Mouse (Mus musculus) embryonic facial prominence, embryonic 14.5 days (tissue): ENCODE results near the gene Stk11. TPM values are rescaled to one million over a fixed set of nuclear protein-coding genes. Genes with fewer than 3 reads are reported as not detected.

Experiments
- ATAC-seq: fragments of 200-750 bp; cut with Nextera tagmentation; 2 replicates; pipeline ENCODE4 v1.8.0; 2017; ENCODE audit warnings: low read depth, moderate number of reproducible peaks, moderate TSS enrichment
- DNase-seq: peaks from one replicate; pipeline ENCODE4 v3.0.0-alpha.2; 2015; ENCODE audit warnings: low spot score
- H3K27ac ChIP-seq: fragments of 300-500 bp; sonication (generic); replicated peaks from 2 replicates; pipeline ENCODE4 v1.5.1; 2014; ENCODE audit warnings: low read depth, mild to moderate bottlenecking, low read length, moderate library complexity
- H3K27me3 ChIP-seq: fragments of 300-500 bp; sonication (generic); replicated peaks from 2 replicates; pipeline ENCODE4 v1.6.1; 2014; ENCODE audit warnings: low read length; ENCODE audit not compliant: control insufficient read depth, insufficient read depth
- H3K36me3 ChIP-seq: fragments of 300-500 bp; sonication (generic); 2 replicates; pipeline ENCODE4 v1.6.1; 2014; ENCODE audit warnings: low read length, mixed read lengths; ENCODE audit not compliant: control insufficient read depth, insufficient read depth
- H3K4me1 ChIP-seq: fragments of 300-500 bp; sonication (generic); 2 replicates; pipeline ENCODE4 v1.6.1; 2014; ENCODE audit warnings: antibody characterized with exemption, low read length; ENCODE audit not compliant: control insufficient read depth, insufficient read depth
- H3K4me2 ChIP-seq: fragments of 300-500 bp; sonication (generic); 2 replicates; pipeline ENCODE4 v1.6.1; 2014; ENCODE audit warnings: low read depth, mild to moderate bottlenecking, low read length, moderate library complexity, mixed read lengths
- H3K4me3 ChIP-seq: fragments of 300-500 bp; sonication (generic); 2 replicates; pipeline ENCODE4 v1.5.1; 2014; ENCODE audit warnings: low read depth, mild to moderate bottlenecking, low read length
- H3K9ac ChIP-seq: fragments of 300-500 bp; sonication (generic); 2 replicates; pipeline ENCODE4 v1.6.1; 2014; ENCODE audit warnings: low read depth, mild to moderate bottlenecking, low read length, moderate library complexity, mixed read lengths
- H3K9me3 ChIP-seq: fragments of 300-500 bp; sonication (generic); 2 replicates; pipeline ENCODE4 v1.6.1; 2016; ENCODE audit warnings: low read length; ENCODE audit not compliant: control insufficient read depth
- WGBS: fragments of 180-500 bp; shearing (Covaris S2); extraction: QIAGEN DNeasy Blood & Tissue Kit; methylation state at CpG from one replicate; pipeline ENCODE4 v1.1.7; 2014; 5-methylcytosine and 5-hydroxymethylcytosine counted together
- polyA plus RNA-seq: library from polyadenylated mRNA; unstranded; fragments of >200 nt; fragmentation: Nextera tagmentation; extraction: Ambion mirVana; gene quantifications from 2 replicates; pipeline ENCODE4 v1.2.1, GENCODE M21; 2014

Stk11 gene
- polyA plus RNA-seq, 1 experiment from 2014 or later = 32.6 TPM

DNA sequence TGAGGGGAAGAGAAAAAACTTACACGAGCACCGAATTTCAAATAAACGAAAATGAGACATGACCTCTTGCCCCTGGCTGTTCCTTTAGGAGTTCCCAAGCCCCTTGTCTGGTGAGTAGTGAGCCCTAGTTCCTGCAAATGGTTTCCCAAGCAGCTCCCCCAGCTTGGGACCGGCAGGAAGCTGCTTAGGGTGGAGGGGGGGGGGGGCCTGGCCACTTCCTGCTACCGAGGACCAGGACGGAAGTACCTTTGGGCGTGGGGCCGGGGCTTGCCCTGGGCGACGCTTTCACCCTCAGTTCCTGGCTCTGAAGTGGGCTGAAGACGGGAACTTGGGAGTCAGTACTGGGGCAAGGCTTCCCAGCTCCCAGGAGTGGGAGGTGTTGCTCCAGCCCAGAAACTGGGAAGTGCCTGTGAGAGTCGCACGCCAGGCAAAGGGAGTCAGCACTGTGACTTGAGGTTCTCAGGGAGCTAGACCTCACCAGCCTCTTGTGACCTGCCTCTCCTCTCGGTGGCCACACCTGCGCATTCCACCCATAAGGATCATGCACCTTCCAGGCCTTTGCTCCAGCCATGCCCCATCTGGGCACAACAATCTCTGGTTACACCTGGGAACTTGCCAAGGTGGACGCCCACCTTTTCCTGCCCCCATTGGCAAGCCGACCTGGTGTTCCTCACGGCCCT lies 42.8 kb downstream of the Stk11 start:
- H3K4me2 ChIP-seq = peak overlapping the region; percentile 67
- DNase-seq (peak; percentile 68), ATAC-seq (no peak)
- H3K9ac ChIP-seq = peak overlapping the region; percentile 42; the same call in 1 of the 2 replicates
- H3K4me3 ChIP-seq = peak overlapping the region; percentile 42; the same call in 1 of the 2 replicates
- H3K27ac ChIP-seq = peak overlapping the region; percentile 87
- no peaks in the 10 kb centered on the region for H3K9me3 ChIP-seq
- peaks cover 42% of the 10 kb centered on the region for H3K36me3 ChIP-seq
- H3K4me1 ChIP-seq = peaks cover 53% of the 10 kb centered on the region
- no peaks in the 10 kb centered on the region for H3K27me3 ChIP-seq
- 11% methylated on average over 16 of the region's 18 CpGs for WGBS

DNA sequence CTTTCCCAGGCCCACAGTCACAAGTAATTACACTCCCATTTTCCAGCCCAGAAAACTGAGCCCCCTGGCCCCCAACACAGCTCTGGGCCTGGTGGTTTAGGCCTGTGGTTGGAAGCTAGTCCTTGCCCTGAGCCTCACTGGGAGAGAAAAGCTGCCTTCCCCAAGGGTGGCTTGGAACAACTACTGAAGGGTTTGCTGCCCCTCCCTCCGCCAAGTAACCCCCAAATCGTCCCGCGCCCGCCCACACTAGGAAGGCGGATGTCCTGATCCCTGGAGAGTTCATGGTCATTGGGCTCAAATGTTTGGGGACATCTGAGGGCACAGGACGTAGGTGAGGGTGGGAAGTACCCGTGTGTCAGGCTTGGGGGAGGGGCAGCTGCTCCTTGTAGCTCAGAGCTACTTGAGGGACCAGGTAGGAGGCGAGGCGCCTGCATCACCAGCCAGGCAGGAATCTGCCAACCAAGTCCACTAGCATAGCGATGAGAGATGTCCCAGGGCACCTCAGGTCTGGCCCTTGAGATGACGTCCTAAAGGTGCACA lies 43.5 kb downstream of the Stk11 start:
- Histone ChIP-seq H3K9ac (peak overlapping the region; percentile 50), H3K4me3 (peak overlapping the region; percentile 42), H3K4me1 (peaks cover 53% of the 10 kb centered on the region), H3K9me3 (no peaks in the 10 kb centered on the region), H3K27me3 (no peaks in the 10 kb centered on the region), H3K36me3 (peaks cover 36% of the 10 kb centered on the region), H3K4me2 (peak overlapping the region; percentile 67), H3K27ac (peak overlapping the region; percentile 87)
- DNase-seq = peak; percentile 62
- 7% methylated on average over 12 of the region's 12 CpGs for WGBS
- ATAC-seq = peak; percentile 8; the same call in 1 of the 2 replicates

DNA sequence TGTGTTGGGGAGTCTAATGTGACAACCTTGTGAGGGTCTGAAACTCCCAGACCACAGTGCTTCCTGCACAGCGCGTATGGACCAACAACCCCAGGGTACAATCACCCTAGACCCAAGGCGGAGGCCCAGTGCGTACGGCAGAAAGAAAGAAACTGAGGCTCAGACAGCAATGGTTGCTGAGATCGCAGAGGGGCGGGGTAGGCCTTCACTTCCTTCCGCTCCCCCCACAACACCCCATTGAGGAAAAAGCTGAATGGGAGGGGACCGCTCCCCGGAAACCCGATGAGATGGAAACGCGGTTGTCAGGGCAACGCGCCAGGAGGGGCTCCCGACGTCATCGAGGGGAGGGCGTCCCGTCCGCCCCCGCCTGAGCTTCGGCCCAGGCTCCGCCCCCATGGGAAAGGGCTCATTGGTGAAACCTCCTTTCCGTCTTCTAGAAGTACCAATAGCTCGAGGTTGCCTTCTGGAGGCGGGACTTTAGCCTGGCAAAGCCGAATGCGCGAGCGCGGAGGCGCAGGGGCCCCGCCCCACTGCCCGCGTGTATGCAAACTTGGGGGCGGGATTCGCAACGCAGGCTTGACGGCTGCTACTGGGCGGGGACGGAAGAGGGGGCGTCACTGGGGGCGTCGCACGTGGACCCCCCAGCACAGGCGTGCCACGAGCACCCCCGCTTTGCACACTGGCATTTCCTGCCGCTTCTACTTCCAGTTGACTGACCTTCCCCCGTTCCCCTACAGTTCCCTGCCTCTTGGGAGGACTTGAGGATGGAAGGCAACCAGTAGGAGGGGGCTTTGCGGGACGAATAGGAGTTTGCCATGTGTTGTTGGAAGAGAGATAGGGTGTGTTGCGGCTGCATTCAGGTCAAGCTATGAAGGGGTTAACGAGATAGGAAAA lies 44.2 kb downstream of the Stk11 start:
- ATAC-seq (peak; percentile 82), DNase-seq (peak; percentile 100)
- under 1% methylated on average over 40 of the region's 55 CpGs for WGBS
- H3K4me2 ChIP-seq = peak overlapping the region; percentile 67
- peak overlapping the region; percentile 42 for H3K4me3 ChIP-seq
- peaks cover 29% of the 10 kb centered on the region for H3K36me3 ChIP-seq
- no peaks in the 10 kb centered on the region for H3K9me3 ChIP-seq
- peak overlapping the region; percentile 94 for H3K27ac ChIP-seq
- H3K4me1 ChIP-seq = peaks cover 57% of the 10 kb centered on the region
- H3K27me3 ChIP-seq = no peaks in the 10 kb centered on the region
- H3K9ac ChIP-seq = peak overlapping the region; percentile 55

GRCm38 (mm10) chr10:80160455-80161371 lies 45.1 kb downstream of the Stk11 start:
- peaks cover 20% of the 10 kb centered on the region for H3K36me3 ChIP-seq
- DNase-seq (peak; percentile 83), ATAC-seq (no peak)
- peaks cover 58% of the 10 kb centered on the region for H3K4me1 ChIP-seq
- H3K27me3 ChIP-seq = no peaks in the 10 kb centered on the region
- peak overlapping the region; percentile 94 for H3K27ac ChIP-seq
- 4% methylated on average over 17 of the region's 33 CpGs for WGBS
- peak overlapping the region; percentile 42 for H3K4me3 ChIP-seq
- H3K9ac ChIP-seq = peak overlapping the region; percentile 55
- H3K9me3 ChIP-seq = no peaks in the 10 kb centered on the region
- peak overlapping the region; percentile 67 for H3K4me2 ChIP-seq

- H3K9ac ChIP-seq = peak overlapping the region; percentile 55; the same call in 1 of the 2 replicates
- peak overlapping the region; percentile 42 for H3K4me3 ChIP-seq
- no peaks in the 10 kb centered on the region for H3K27me3 ChIP-seq
- DNase-seq (peak; percentile 91), ATAC-seq (peak; percentile 16)
- H3K36me3 ChIP-seq = peaks cover 10% of the 10 kb centered on the region
- no peaks in the 10 kb centered on the region for H3K9me3 ChIP-seq
- peak overlapping the region; percentile 67 for H3K4me2 ChIP-seq
- peaks cover 57% of the 10 kb centered on the region for H3K4me1 ChIP-seq
- H3K27ac ChIP-seq = peak overlapping the region; percentile 94
- WGBS = 15% methylated on average over 7 of the region's 7 CpGs
Observed at GRCm38 (mm10) chr10:80161522-80162242, 46.1 kb downstream of the Stk11 start.

DNA sequence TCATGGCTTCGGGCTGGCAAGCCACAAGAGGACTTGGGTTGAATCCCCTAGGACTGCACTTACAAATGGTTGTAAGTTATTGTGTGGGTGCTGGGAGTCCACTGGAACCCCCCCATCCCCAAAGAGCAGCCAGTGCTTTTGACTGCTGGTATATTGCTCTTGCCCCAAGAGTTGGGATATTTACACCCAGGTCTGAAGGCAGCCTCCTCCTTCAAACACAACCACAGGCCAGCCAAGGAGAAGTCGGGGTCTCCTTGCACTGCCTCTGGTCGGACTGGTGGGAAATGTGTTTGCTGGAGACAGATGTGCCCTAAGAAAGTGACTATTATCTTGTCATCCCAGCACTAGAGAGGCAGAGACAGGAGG lies 46.6 kb downstream of the Stk11 start:
- Histone ChIP-seq H3K9me3 (no peaks in the 10 kb centered on the region), H3K4me1 (peaks cover 62% of the 10 kb centered on the region), H3K9ac (no peak overlapping the region), H3K4me2 (peak overlapping the region; percentile 67; the same call in 1 of the 2 replicates), H3K27me3 (no peaks in the 10 kb centered on the region), H3K27ac (peak overlapping the region; percentile 94), H3K4me3 (no peak overlapping the region), H3K36me3 (peaks cover 5% of the 10 kb centered on the region)
- WGBS = 57% methylated on average over 3 of the region's 3 CpGs
- ATAC-seq (no peak), DNase-seq (no peak)

DNA sequence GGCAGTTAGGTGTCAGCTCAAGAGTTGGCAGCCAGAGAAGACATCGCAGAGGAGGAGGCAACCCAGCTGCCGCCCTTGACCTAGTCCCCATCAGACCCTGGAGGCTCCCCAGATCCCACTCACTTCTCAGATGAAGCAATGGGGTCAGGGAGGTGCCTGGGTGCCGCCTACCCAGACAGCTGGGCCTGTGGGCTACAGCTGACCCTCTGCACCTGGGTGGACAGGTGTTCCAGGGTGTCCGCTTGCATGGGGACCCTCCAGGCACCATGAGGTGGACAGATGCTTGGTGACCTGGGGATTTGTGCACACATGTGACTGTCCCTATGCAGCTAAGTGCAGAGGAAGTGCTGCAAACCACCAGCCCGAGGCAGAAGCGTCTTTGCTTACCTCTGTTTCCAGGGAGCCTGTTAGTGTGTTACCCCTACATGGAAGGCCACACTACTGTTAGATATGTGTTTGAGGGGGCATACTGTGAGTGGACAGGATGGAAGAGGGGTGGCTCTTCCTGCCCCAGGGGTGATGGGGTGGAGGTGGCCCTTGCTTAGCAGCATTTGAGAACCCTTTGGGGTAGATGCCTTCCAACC lies 47.2 kb downstream of the Stk11 start:
- no peaks in the 10 kb centered on the region for H3K9me3 ChIP-seq
- ATAC-seq = no peak
- no peak overlapping the region for H3K4me2 ChIP-seq
- WGBS = 57% methylated on average over 6 of the region's 6 CpGs
- no peak overlapping the region for H3K4me3 ChIP-seq
- no peaks in the 10 kb centered on the region for H3K27me3 ChIP-seq
- H3K9ac ChIP-seq = no peak overlapping the region
- H3K36me3 ChIP-seq = no peaks in the 10 kb centered on the region
- peaks cover 62% of the 10 kb centered on the region for H3K4me1 ChIP-seq
- DNase-seq = no peak
- H3K27ac ChIP-seq = peak overlapping the region; percentile 94
